Mouse (Mus musculus) liver, adult 2 months (tissue): ENCODE measurements around the gene Foxq1. TPM values are rescaled to one million over a fixed set of nuclear protein-coding genes. Genes with fewer than 3 reads are reported as not detected.
A peak's percentile ranks its signal among the peaks of the same experiment; 100 is the strongest.

Experiments used
- DNase-seq: peaks from one replicate; pipeline ENCODE4 v3.0.0-alpha.2; 2011; ENCODE audit warnings: low read depth, low spot score; ENCODE audit errors: extremely low read depth
- H3K27ac ChIP-seq: fragments of 200-500 bp; replicated peaks from 2 replicates; pipeline ENCODE4 v1.5.1; 2012; ENCODE audit warnings: low read depth, mild to moderate bottlenecking, control low read depth, inconsistent platforms, low read length; ENCODE audit not compliant: insufficient read depth
- H3K27me3 ChIP-seq: fragments of 200-500 bp; 2 replicates; pipeline ENCODE4 v1.6.1; 2012; ENCODE audit warnings: mild to moderate bottlenecking, moderate library complexity, low read length, inconsistent platforms; ENCODE audit not compliant: control insufficient read depth, insufficient read depth
- H3K36me3 ChIP-seq: fragments of 200-500 bp; 2 replicates; pipeline ENCODE4 v1.6.1; 2012; ENCODE audit warnings: low read length, inconsistent platforms; ENCODE audit not compliant: control insufficient read depth, insufficient read depth
- H3K4me1 ChIP-seq: fragments of 200-500 bp; 2 replicates; pipeline ENCODE4 v1.6.1; 2011; ENCODE audit warnings: low read length; ENCODE audit not compliant: control insufficient read depth, insufficient read depth
- H3K4me3 ChIP-seq: fragments of 200-500 bp; 2 replicates; pipeline ENCODE4 v1.5.1; 2011; ENCODE audit warnings: low read depth, mild to moderate bottlenecking, control low read depth, low read length, moderate library complexity; ENCODE audit not compliant: insufficient read depth
- H3K79me2 ChIP-seq: fragments of 200-500 bp; 2 replicates; pipeline ENCODE4 v1.6.1; 2012; ENCODE audit warnings: inconsistent platforms, mild to moderate bottlenecking, low read length, moderate library complexity; ENCODE audit not compliant: control insufficient read depth, insufficient read depth
- H3K9ac ChIP-seq: fragments of 200-500 bp; 2 replicates; pipeline ENCODE4 v1.6.1; 2012; ENCODE audit warnings: low read depth, mild to moderate bottlenecking, control low read depth, inconsistent platforms, low read length
- CTCF ChIP-seq: fragments of 200-500 bp; IDR thresholded peaks from 2 replicates; pipeline ENCODE4 v1.5.1; 2011; ENCODE audit warnings: low read depth, low read length, control low read depth
- POLR2A ChIP-seq: fragments of 200-500 bp; IDR thresholded peaks from 2 replicates; pipeline ENCODE4 v1.6.1; 2011; ENCODE audit warnings: low read length, control low read depth; ENCODE audit not compliant: insufficient read depth; ENCODE audit errors: extremely low read depth
- WGBS: fragments of 180-500 bp; shearing (Covaris S2); methylation state at CpG from one replicate; pipeline ENCODE4 v1.1.7; 2018; 5-methylcytosine and 5-hydroxymethylcytosine counted together
- polyA plus RNA-seq: library from polyadenylated mRNA; depleted of rRNA; stranded (reverse); fragments of >200 nt; gene quantifications from 2 replicates; pipeline ENCODE4 v1.2.3, GENCODE M21; 2012; rRNA removed
- total RNA-seq: library from RNA; depleted of rRNA; stranded (reverse); fragments of >200 nt; gene quantifications from 2 replicates; pipeline ENCODE4 v1.2.3, GENCODE M21; 2014; rRNA removed

The Foxq1 gene
- total and polyA plus RNA-seq, 2 experiments, result 1.6 to 10.2 TPM

GRCm38 (mm10) chr13:31577576-31577975 lies 21.6 kb downstream of the Foxq1 start:
- H3K9ac ChIP-seq, result no peak overlapping the region
- no peaks in the 10 kb centered on the region for H3K36me3 ChIP-seq
- DNase-seq, result peak; percentile 79
- no peak overlapping the region for H3K4me3 ChIP-seq
- WGBS, result 6% methylated on average over 6 of the region's 6 CpGs
- no peak for TF ChIP-seq POLR2A
- no peak for TF ChIP-seq CTCF
- H3K4me1 ChIP-seq, result peaks cover 3% of the 10 kb centered on the region
- H3K79me2 ChIP-seq, result no peaks in the 10 kb centered on the region
- no peaks in the 10 kb centered on the region for H3K27me3 ChIP-seq
- H3K27ac ChIP-seq, result no peak overlapping the region

GRCm38 (mm10) chr13:31578389-31578788 lies 22.5 kb downstream of the Foxq1 start:
- Histone ChIP-seq H3K79me2 (no peaks in the 10 kb centered on the region), H3K4me1 (peaks cover 3% of the 10 kb centered on the region), H3K9ac (no peak overlapping the region), H3K36me3 (no peaks in the 10 kb centered on the region), H3K27me3 (no peaks in the 10 kb centered on the region), H3K27ac (no peak overlapping the region), H3K4me3 (no peak overlapping the region)
- WGBS, result 18% methylated on average over 10 of the region's 10 CpGs
- no peak for TF ChIP-seq CTCF
- TF ChIP-seq POLR2A, result no peak
- DNase-seq, result peak; percentile 73

- Histone ChIP-seq H3K4me1 (peaks cover 3% of the 10 kb centered on the region), H3K4me3 (no peak overlapping the region), H3K27ac (no peak overlapping the region), H3K79me2 (no peaks in the 10 kb centered on the region), H3K27me3 (no peaks in the 10 kb centered on the region), H3K36me3 (no peaks in the 10 kb centered on the region), H3K9ac (no peak overlapping the region)
- 25% methylated on average over 9 of the region's 9 CpGs for WGBS
- TF ChIP-seq POLR2A (no peak), CTCF (peak; percentile 97)
- peak; percentile 56 for DNase-seq
Observed at GRCm38 (mm10) chr13:31579866-31580265, 23.9 kb downstream of the Foxq1 start.

- DNase-seq, result peak; percentile 67
- 33% methylated on average over 5 of the region's 5 CpGs for WGBS
- no peak overlapping the region for H3K27ac ChIP-seq
- H3K4me3 ChIP-seq, result no peak overlapping the region
- no peaks in the 10 kb centered on the region for H3K36me3 ChIP-seq
- no peak overlapping the region for H3K9ac ChIP-seq
- no peaks in the 10 kb centered on the region for H3K27me3 ChIP-seq
- no peaks in the 10 kb centered on the region for H3K79me2 ChIP-seq
- no peaks in the 10 kb centered on the region for H3K4me1 ChIP-seq
- TF ChIP-seq POLR2A, result no peak
- no peak for TF ChIP-seq CTCF
Observed at GRCm38 (mm10) chr13:31587341-31587740, 31.4 kb downstream of the Foxq1 start.

GRCm38 (mm10) chr13:31599576-31599975 lies 43.6 kb downstream of the Foxq1 start:
- TF ChIP-seq CTCF (no peak), POLR2A (no peak)
- H3K4me3 ChIP-seq, result no peak overlapping the region
- 90% methylated on average over 5 of the region's 5 CpGs for WGBS
- no peaks in the 10 kb centered on the region for H3K79me2 ChIP-seq
- no peak overlapping the region for H3K27ac ChIP-seq
- DNase-seq, result no peak
- H3K36me3 ChIP-seq, result no peaks in the 10 kb centered on the region
- H3K9ac ChIP-seq, result no peak overlapping the region
- no peaks in the 10 kb centered on the region for H3K27me3 ChIP-seq
- H3K4me1 ChIP-seq, result no peaks in the 10 kb centered on the region

- TF ChIP-seq POLR2A (no peak), CTCF (no peak)
- H3K9ac ChIP-seq, result no peak overlapping the region
- no peak overlapping the region for H3K27ac ChIP-seq
- H3K79me2 ChIP-seq, result no peaks in the 10 kb centered on the region
- 90% methylated on average over 6 of the region's 6 CpGs for WGBS
- no peak overlapping the region for H3K4me3 ChIP-seq
- DNase-seq, result no peak
- no peaks in the 10 kb centered on the region for H3K27me3 ChIP-seq
- no peaks in the 10 kb centered on the region for H3K4me1 ChIP-seq
- H3K36me3 ChIP-seq, result no peaks in the 10 kb centered on the region
Observed at GRCm38 (mm10) chr13:31603964-31604363, 48.0 kb downstream of the Foxq1 start.

Other genes starting within 250 kb of the Foxq1 start
- gene A530084C06Rik, start 3.2 kb downstream of the Foxq1 start, total RNA-seq, result 0.46 and 0.60 TPM in 2 replicates
- gene A530084C06Rik, start 3.2 kb downstream of the Foxq1 start, polyA plus RNA-seq, result 0.21 and 0.25 TPM in 2 replicates
- not detected in 2 replicates for gene Foxf2, start 69.7 kb downstream of the Foxq1 start, total RNA-seq
- 0.04 TPM in 1 of 2 replicates, not detected in the other for gene Foxf2, start 69.7 kb downstream of the Foxq1 start, polyA plus RNA-seq